Mouse (Mus musculus): Measurements from ENCODE around the gene Phykpl. TPM values are rescaled to one million over a fixed set of nuclear protein-coding genes. Genes with fewer than 3 reads are reported as not detected.
A peak's percentile ranks its signal among the peaks of the same experiment; 100 is the strongest.

Phykpl gene
- polyA plus RNA-seq, 2 experiments: 10.1 to 10.7 TPM

DNA sequence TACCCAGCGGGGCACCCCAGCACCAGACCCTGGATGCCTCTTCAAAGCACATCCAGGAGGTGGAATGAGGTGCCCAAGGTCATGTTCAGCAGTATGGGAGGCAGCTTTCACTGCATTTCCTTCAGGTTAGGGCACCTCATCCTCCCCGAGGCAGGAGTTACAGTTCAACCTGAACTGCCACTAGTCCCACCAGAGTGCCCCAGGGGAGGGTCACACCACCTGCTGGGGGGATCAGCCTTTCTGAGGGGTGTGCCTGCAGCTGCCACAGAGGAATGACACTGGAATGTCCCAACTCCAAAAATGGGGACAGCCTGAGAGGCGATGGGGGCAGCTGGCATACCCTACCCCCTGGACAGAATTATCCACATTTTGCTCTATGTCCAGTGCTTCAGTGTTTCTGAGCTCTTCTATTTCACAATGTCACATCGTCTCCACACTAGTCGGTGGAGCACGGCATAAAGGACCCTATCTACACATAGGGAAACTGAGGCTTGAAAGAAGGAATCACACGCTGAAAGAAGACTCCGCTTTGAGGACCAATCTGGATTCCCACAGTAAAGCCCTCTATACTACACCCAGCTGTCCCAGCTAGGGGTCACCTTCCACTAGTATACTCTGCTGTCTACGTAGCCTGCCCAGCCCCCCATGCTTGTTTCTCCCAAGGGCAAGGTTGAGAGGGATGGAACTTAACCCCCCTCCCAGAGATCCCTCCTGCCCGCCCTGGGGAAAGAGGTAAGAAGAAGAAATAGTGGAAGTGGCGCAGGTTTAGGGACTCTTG, 64.7 kb downstream of the Phykpl start:
- ATAC-seq (ENCODE audit: insufficient read depth) (no peak), DNase-seq (ENCODE audit: low read depth in 3 of 3, low spot score in 3 of 3) (no peak)
- Histone ChIP-seq H3K27me3 (ENCODE audit: control insufficient read depth, insufficient read depth, low read length) (peaks cover 26% of the 10 kb centered on the region), H3K4me2 (ENCODE audit: low read depth) (peak overlapping the region; percentile 69), H3K27ac (no peak overlapping the region), H3K36me3 (replicated peaks; ENCODE audit: control insufficient read depth, insufficient read depth, low read depth) (no peaks in the 10 kb centered on the region), H3K4me1 (replicated peaks; ENCODE audit: control insufficient read depth in 2 of 2, insufficient read depth in 2 of 2, low read length in 1 of 2) (0 out of 4 replicates have a peak, but pooled peaks cover 0 to 2% of the 10 kb centered on the region in 2 experiments), H3K9me3 (ENCODE audit: control insufficient read depth, low read length) (no peaks in the 10 kb centered on the region), H3K9ac (replicated peaks) (no peak overlapping the region; the same call in 1 of the 2 replicates), H3K4me3 (ENCODE audit: insufficient read depth in 1 of 2, low read depth in 2 of 2, low read length in 2 of 2) (peak overlapping the region; percentile 54 to 58; a peak in 3 of 4 replicates)
- 28% methylated on average over 11 of the region's 11 CpGs for WGBS (ENCODE audit: insufficient replicate concordance)
- TF ChIP-seq CTCF (IDR thresholded peaks at IDR 0.05; ENCODE audit: low read depth) (no peak), EP300 (IDR thresholded peaks at IDR 0.05; ENCODE audit: low read depth) (no peak)

DNA sequence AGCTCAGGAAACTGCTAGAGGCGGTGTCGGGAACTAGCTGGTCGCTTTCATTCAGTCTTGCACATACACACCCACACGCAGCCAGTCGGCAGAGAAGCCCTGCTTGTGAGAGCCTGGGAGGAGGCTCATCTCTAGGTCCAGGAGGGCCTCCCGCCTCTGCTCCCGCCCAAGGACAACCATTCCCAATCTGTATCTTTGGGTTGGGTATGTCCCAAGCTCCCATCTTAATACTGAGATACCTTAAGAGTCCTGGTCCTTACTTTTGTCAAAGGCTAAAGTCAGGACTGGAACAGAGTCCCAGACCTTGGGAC, 65.3 kb downstream of the Phykpl start:
- TF ChIP-seq CTCF (IDR thresholded peaks at IDR 0.05; ENCODE audit: low read depth): no peak
- TF ChIP-seq EP300 (IDR thresholded peaks at IDR 0.05; ENCODE audit: low read depth): no peak
- DNase-seq (ENCODE audit: low read depth in 3 of 3, low spot score in 3 of 3) (no peak), ATAC-seq (ENCODE audit: insufficient read depth) (no peak)
- 0 out of 4 replicates have a peak, but pooled peaks cover 0 to 2% of the 10 kb centered on the region in 2 experiments for H3K4me1 ChIP-seq (replicated peaks; ENCODE audit: control insufficient read depth in 2 of 2, insufficient read depth in 2 of 2, low read length in 1 of 2)
- H3K27me3 ChIP-seq (ENCODE audit: control insufficient read depth, insufficient read depth, low read length): peaks cover 26% of the 10 kb centered on the region
- no peak overlapping the region for H3K27ac ChIP-seq
- H3K9ac ChIP-seq (replicated peaks): no peak overlapping the region; the same call in 1 of the 2 replicates
- peak overlapping the region; percentile 54 to 58 for H3K4me3 ChIP-seq (ENCODE audit: insufficient read depth in 1 of 2, low read depth in 2 of 2, low read length in 2 of 2)
- WGBS (ENCODE audit: insufficient replicate concordance): 2% methylated on average over 7 of the region's 7 CpGs
- H3K36me3 ChIP-seq (replicated peaks; ENCODE audit: control insufficient read depth, insufficient read depth, low read depth): no peaks in the 10 kb centered on the region
- no peaks in the 10 kb centered on the region for H3K9me3 ChIP-seq (ENCODE audit: control insufficient read depth, low read length)
- H3K4me2 ChIP-seq (ENCODE audit: low read depth): peak overlapping the region; percentile 69

DNA sequence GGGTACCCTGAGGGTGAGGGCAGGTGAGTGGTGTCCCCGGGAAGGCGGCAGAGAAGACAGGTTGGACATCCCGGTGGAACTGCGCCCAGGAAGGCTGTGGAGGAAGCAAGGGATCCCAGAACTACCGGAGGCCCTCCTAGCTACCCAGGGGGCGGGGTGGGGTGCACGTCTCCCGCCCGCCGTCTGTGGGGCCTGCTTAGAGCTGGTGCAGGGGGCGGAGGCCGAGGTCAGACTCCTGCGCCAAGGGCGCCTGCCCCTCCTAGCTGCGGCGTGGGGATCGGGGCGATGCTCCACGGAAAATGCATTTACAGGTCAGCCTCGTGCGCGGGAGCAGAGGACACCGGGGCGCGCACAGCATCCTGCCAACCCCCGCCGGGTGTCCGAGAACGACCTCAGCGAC, 65.7 kb downstream of the Phykpl start:
- Histone ChIP-seq H3K4me3 (ENCODE audit: insufficient read depth in 1 of 2, low read depth in 2 of 2, low read length in 2 of 2) (peak overlapping the region; percentile 54 to 58), H3K9me3 (ENCODE audit: control insufficient read depth, low read length) (no peaks in the 10 kb centered on the region), H3K27ac (no peak overlapping the region), H3K9ac (replicated peaks) (0 out of 2 replicates have a peak overlapping the region, but pooled peaks have one; percentile 15), H3K4me2 (ENCODE audit: low read depth) (peak overlapping the region; percentile 69), H3K36me3 (replicated peaks; ENCODE audit: control insufficient read depth, insufficient read depth, low read depth) (no peaks in the 10 kb centered on the region), H3K4me1 (replicated peaks; ENCODE audit: control insufficient read depth in 2 of 2, insufficient read depth in 2 of 2, low read length in 1 of 2) (0 out of 4 replicates have a peak, but pooled peaks cover 0 to 2% of the 10 kb centered on the region in 2 experiments), H3K27me3 (ENCODE audit: control insufficient read depth, insufficient read depth, low read length) (peaks cover 26% of the 10 kb centered on the region)
- ATAC-seq (ENCODE audit: insufficient read depth) (no peak), DNase-seq (ENCODE audit: low read depth in 3 of 3, low spot score in 3 of 3) (no peak)
- TF ChIP-seq EP300 (IDR thresholded peaks at IDR 0.05; ENCODE audit: low read depth) (no peak), CTCF (IDR thresholded peaks at IDR 0.05; ENCODE audit: low read depth) (no peak)
- under 1% methylated on average over 30 of the region's 30 CpGs for WGBS (ENCODE audit: insufficient replicate concordance)

DNA sequence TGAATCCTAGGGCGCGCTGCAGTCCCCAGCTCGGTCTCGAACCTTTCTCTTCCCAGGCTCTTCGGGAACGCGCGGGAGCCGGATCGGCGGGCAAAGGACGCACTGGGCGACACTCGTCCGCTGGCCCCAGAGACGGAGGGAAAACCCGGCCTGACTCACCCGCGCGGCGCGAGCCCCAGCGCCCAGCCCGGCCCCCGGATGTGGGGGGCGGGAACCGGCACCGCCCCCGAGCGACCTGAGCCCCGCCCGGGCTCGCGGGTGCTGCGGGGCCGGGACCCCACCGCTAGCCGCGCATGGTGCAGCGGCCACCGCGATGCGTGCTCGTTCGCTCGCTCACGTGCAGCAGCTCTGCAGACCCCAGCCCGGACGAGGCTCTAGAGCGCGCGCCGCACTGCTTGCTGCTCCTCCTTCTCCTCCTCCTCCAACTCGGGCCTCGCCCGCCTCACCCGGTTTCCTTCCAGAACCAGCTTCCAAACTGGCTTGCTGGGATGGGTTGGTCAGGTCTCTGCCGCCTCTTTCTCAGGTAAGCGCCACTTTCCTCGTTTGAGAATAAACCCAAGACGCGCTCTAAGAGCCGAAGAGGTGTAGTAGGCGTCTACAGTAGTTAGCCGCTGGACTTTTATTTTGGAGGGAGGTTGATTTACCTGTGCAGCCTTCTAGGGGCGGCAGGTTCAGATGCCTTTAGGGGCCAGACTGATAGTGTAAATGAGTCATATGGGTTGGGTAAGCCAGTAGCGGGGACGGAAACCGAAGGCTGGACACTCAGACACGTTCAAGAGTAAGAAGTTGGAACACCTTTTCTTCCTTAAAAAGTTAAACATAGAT, 66.3 kb downstream of the Phykpl start, which contains the start of the genes N4bp3 and D930048N14Rik:
Gene N4bp3, minus strand, starts transcription at position 152 of the 825 bp plus-strand sequence.
Gene D930048N14Rik, plus strand, starts transcription at position 264 of the 825 bp plus-strand sequence.
- H3K4me2 ChIP-seq (ENCODE audit: low read depth): peak within 1 kb of the TSS; percentile 69
- TF ChIP-seq EP300 (IDR thresholded peaks at IDR 0.05; ENCODE audit: low read depth) (no peak), CTCF (IDR thresholded peaks at IDR 0.05; ENCODE audit: low read depth) (no peak)
- DNase-seq (ENCODE audit: low read depth in 3 of 3, low spot score in 3 of 3) (no peak), ATAC-seq (ENCODE audit: insufficient read depth) (peak; percentile 68)
- no peaks in the 10 kb centered on the region for H3K36me3 ChIP-seq (replicated peaks; ENCODE audit: control insufficient read depth, insufficient read depth, low read depth)
- peak within 1 kb of the TSS; percentile 54 to 58 for H3K4me3 ChIP-seq (ENCODE audit: insufficient read depth in 1 of 2, low read depth in 2 of 2, low read length in 2 of 2)
- peak within 1 kb of the TSS; percentile 15; the same call in 1 of the 2 replicates for H3K9ac ChIP-seq (replicated peaks)
- under 1% methylated on average over 60 of the region's 70 CpGs for WGBS (ENCODE audit: insufficient replicate concordance)
- 0 out of 4 replicates have a peak, but pooled peaks cover 0 to 2% of the 10 kb centered on the region in 2 experiments for H3K4me1 ChIP-seq (replicated peaks; ENCODE audit: control insufficient read depth in 2 of 2, insufficient read depth in 2 of 2, low read length in 1 of 2)
- H3K27me3 ChIP-seq (ENCODE audit: control insufficient read depth, insufficient read depth, low read length): peaks cover 26% of the 10 kb centered on the region
- no peak within 1 kb of the TSS for H3K27ac ChIP-seq
- H3K9me3 ChIP-seq (ENCODE audit: control insufficient read depth, low read length): no peaks in the 10 kb centered on the region
